Mouse (Mus musculus) erythroblast, embryonic 14.5 days (primary cell): ENCODE data around the gene Krt80.

Experiments used
- GATA1 ChIP-seq: IDR thresholded peaks from 2 replicates; pipeline ENCODE4 v1.6.1; 2012; ENCODE audit warnings: low read length, inconsistent platforms, mixed read lengths
- TAL1 ChIP-seq: IDR thresholded peaks from 3 replicates; pipeline ENCODE4 v1.6.1; 2012; ENCODE audit warnings: low read length, inconsistent platforms, mixed read lengths

- TF ChIP-seq GATA1, result no peak
- TF ChIP-seq TAL1, result no peak
These were observed 30.4 kb downstream of the Krt80 start for GRCm38 (mm10) chr15:101339537-101339936.
